10 mouse cellular contexts compared by ENCODE assay signal in the genomic region with DNA sequence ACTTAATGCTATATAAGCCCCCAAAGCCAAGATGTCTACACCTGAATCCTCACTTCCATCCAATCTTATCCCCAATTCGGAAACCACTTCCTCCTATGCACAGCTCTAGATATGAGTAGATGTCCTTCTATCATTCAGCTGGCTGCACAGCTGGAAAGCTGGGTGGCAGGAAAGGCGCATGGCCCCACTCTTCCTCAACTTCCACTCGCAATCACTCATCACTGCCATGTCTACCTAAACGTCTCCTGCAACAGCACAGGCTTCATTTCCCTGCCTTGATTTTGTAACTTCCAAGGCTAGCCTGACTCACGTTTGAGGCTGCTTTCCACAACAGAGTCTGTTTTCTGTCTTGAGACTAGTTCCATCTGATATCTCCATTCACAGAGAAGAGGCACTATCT. TPM values are rescaled to one million over a fixed set of nuclear protein-coding genes. Genes with fewer than 3 reads are reported as not detected.
DNase-seq lines count a peak whose midpoint lies in the region; ATAC-seq and TF ChIP-seq lines count a peak whose summit lies in the region.
"Had no signal": no experiment of that assay in that cellular context is flagged by ENCODE, and none has a peak within 500 bp of the region (broad histone marks: within the 10 kb centered on the region; RNA-seq: fewer than 3 reads in every experiment).

No protein-coding gene starts in this region.

- ATAC-seq in forebrain, postnatal 0 days: no peak
- no peak for ATAC-seq in liver, embryonic 15.5 days (ENCODE audit: insufficient read depth)

- H3K27ac ChIP-seq in gastrocnemius, adult 2 months: no peak overlapping the region
- H3K27ac ChIP-seq in MEL (ENCODE audit: control insufficient read depth, low read depth, low read length): no peak overlapping the region
- no peak overlapping the region for H3K27ac ChIP-seq in forebrain, postnatal 0 days (ENCODE audit: low read depth, low read length)
- no peak overlapping the region for H3K27ac ChIP-seq in liver, embryonic 15.5 days (replicated peaks)

- no peak for TF ChIP-seq POLR2A in MEL (IDR thresholded peaks at IDR 0.05; ENCODE audit: control insufficient read depth in 1 of 2, insufficient read depth in 1 of 2, low read depth in 1 of 2, low read length in 2 of 2, poor library complexity in 1 of 2)

- no peak for TF ChIP-seq CTCF in gastrocnemius, adult 2 months (IDR thresholded peaks at IDR 0.05)
- no peak for TF ChIP-seq CTCF in MEL (IDR thresholded peaks at IDR 0.05 in 2 of 3, conservative IDR thresholded peaks at IDR 0.05 in 1 of 3; ENCODE audit: control insufficient read depth in 1 of 3, insufficient read depth in 1 of 3, low read depth in 2 of 3, low read length in 3 of 3, poor library complexity in 1 of 3, severe bottlenecking in 1 of 3)
- no peak for TF ChIP-seq CTCF in forebrain, postnatal 0 days (IDR thresholded peaks at IDR 0.05; ENCODE audit: low read depth)

- WGBS in forebrain, postnatal 0 days: 49% methylated on average over 5 of the region's 5 CpGs
- 22% methylated on average over 5 of the region's 5 CpGs for WGBS in liver, embryonic 15.5 days (ENCODE audit: insufficient replicate concordance)

- intact Hi-C loops in gastrocnemius, adult 2 months (cut with DNase I): no loop called here
- intact Hi-C loops in gastrocnemius, postnatal 14 days (cut with DNase I; ENCODE audit: low total_unique reads): no loop called here

- H3K79me2 ChIP-seq in MEL (ENCODE audit: control insufficient read depth, insufficient read depth, low read length, poor library complexity): peaks cover 15% of the 10 kb centered on the region

- TF ChIP-seq EP300 in MEL (IDR thresholded peaks at IDR 0.05; ENCODE audit: low read depth in 1 of 2, low read length in 2 of 2): peak in 1 of 2 experiments; percentile 61; a peak in 2 of 4 replicates

- no peaks in the 10 kb centered on the region for H3K9me3 ChIP-seq in MEL (replicated peaks; ENCODE audit: insufficient read depth, low read length)
- H3K9me3 ChIP-seq in forebrain, postnatal 0 days (ENCODE audit: low read length): no peaks in the 10 kb centered on the region
- no peaks in the 10 kb centered on the region for H3K9me3 ChIP-seq in liver, embryonic 15.5 days (replicated peaks)

- H3K4me2 ChIP-seq in forebrain, postnatal 0 days (ENCODE audit: low read depth): peak overlapping the region; percentile 63
- peak overlapping the region; percentile 18; the same call in 1 of the 2 replicates for H3K4me2 ChIP-seq in liver, embryonic 15.5 days

- no peaks in the 10 kb centered on the region for H3K27me3 ChIP-seq in MEL (ENCODE audit: control insufficient read depth in 1 of 2, insufficient read depth in 2 of 2, low read length in 2 of 2)
- no peaks in the 10 kb centered on the region for H3K27me3 ChIP-seq in forebrain, postnatal 0 days (ENCODE audit: insufficient read depth, low read length)
- H3K27me3 ChIP-seq in liver, embryonic 15.5 days: no peaks in the 10 kb centered on the region

- no peak for DNase-seq in gastrocnemius, adult 2 months
- DNase-seq in gastrocnemius, postnatal 10 days: no peak
- peak; percentile 48 for DNase-seq in MEL (ENCODE audit: low read depth, low spot score)
- DNase-seq in forebrain, postnatal 0 days: no peak
- DNase-seq in layer of hippocampus, postnatal 10 days (ENCODE audit: low spot score in 2 of 2): no peak
- no peak for DNase-seq in right cerebral cortex, postnatal 10 days (ENCODE audit: low spot score in 2 of 2)
- DNase-seq in gastrocnemius, postnatal 14 days: no peak
- DNase-seq: adrenal gland, postnatal 10 days; B cell, adult 2 months had no signal

- TF ChIP-seq RAD21 in MEL (IDR thresholded peaks at IDR 0.05; ENCODE audit: low read depth, low read length): no peak

- peaks cover 9 to 13% of the 10 kb centered on the region in 2 experiments for H3K4me1 ChIP-seq in MEL (ENCODE audit: control insufficient read depth in 1 of 2, insufficient read depth in 2 of 2, low read length in 2 of 2)
- peaks cover 26% of the 10 kb centered on the region for H3K4me1 ChIP-seq in forebrain, postnatal 0 days (ENCODE audit: insufficient read depth)
- H3K4me1 ChIP-seq in liver, embryonic 15.5 days (replicated peaks): peaks cover 29% of the 10 kb centered on the region

- H3K36me3 ChIP-seq in MEL (ENCODE audit: control insufficient read depth in 1 of 2, insufficient read depth in 2 of 2, low read length in 2 of 2): peaks cover 0 to 11% of the 10 kb centered on the region in 2 experiments; a peak in 2 of 4 replicates
- no peaks in the 10 kb centered on the region for H3K36me3 ChIP-seq in forebrain, postnatal 0 days (ENCODE audit: insufficient read depth)
- H3K36me3 ChIP-seq in liver, embryonic 15.5 days (replicated peaks): no peaks in the 10 kb centered on the region

- H3K4me3 ChIP-seq in gastrocnemius, adult 2 months: peak overlapping the region; percentile 11
- peak overlapping the region in 1 of 2 experiments; percentile 96; a peak in 2 of 4 replicates for H3K4me3 ChIP-seq in MEL (ENCODE audit: control insufficient read depth in 1 of 2, insufficient read depth in 1 of 2, low read depth in 2 of 2, low read length in 2 of 2)
- H3K4me3 ChIP-seq in forebrain, postnatal 0 days (ENCODE audit: low read depth, low read length): peak overlapping the region; percentile 89
- 0 out of 2 replicates have a peak overlapping the region, but pooled peaks have one; percentile 7 for H3K4me3 ChIP-seq in liver, embryonic 15.5 days (replicated peaks)

- H3K9ac ChIP-seq in MEL (ENCODE audit: control insufficient read depth, low read depth, low read length, poor library complexity, severe bottlenecking): no peak overlapping the region
- no peak overlapping the region for H3K9ac ChIP-seq in forebrain, postnatal 0 days
- H3K9ac ChIP-seq in liver, embryonic 15.5 days: no peak overlapping the region

TF ChIP-seq in MEL, 35 proteins besides CTCF, POLR2A, EP300 and RAD21:
- TF ChIP-seq HCFC1 (IDR thresholded peaks at IDR 0.05; ENCODE audit: low read depth, low read length) (no peak), ETS1 (IDR thresholded peaks at IDR 0.05; ENCODE audit: low read depth, low read length) (peak; percentile 72), RCOR1 (IDR thresholded peaks at IDR 0.05; ENCODE audit: low read depth, low read length) (peak; percentile 26; the same call in 1 of the 2 replicates), TCF12 (IDR thresholded peaks at IDR 0.05; ENCODE audit: low read depth, low read length) (peak; percentile 47; the same call in 1 of the 2 replicates), CHD2 (IDR thresholded peaks at IDR 0.05; ENCODE audit: low read length) (no peak), MYC (IDR thresholded peaks at IDR 0.05; ENCODE audit: low read depth, low read length) (no peak), SIN3A (IDR thresholded peaks at IDR 0.05; ENCODE audit: low read length) (0 out of 2 replicates have a peak, but pooled peaks have one; percentile 27), MEF2A (IDR thresholded peaks at IDR 0.05; ENCODE audit: extremely low read depth, insufficient replicate concordance, low read depth, low read length, poor library complexity, severe bottlenecking) (no peak), POLR2AphosphoS5 (IDR thresholded peaks at IDR 0.05; ENCODE audit: borderline replicate concordance, low read depth, low read length) (no peak)

RNA-seq across cellular contexts. Expression of a gene that starts 1.7 kb away (rescaled TPM):
- 1 to 10 TPM; 6.4 to 9.1 TPM for total RNA-seq in gastrocnemius, adult 2 months (2021)
- total RNA-seq in gastrocnemius, postnatal 10 days (2021): 10 to 100 TPM; 21.8 to 33.0 TPM
- 19.8 and 21.0 TPM in 2 replicates for total RNA-seq in MEL (2012; rRNA removed)
- 10 to 100 TPM in 1 of 2 experiments, not detected in 1; 19.5 TPM for polyA plus RNA-seq in MEL (2012; ENCODE audit: insufficient read depth in 1 of 2, insufficient read length in 2 of 2, low read depth in 1 of 2, low replicate concordance in 2 of 2, missing spikeins in 1 of 2)
- total RNA-seq in forebrain, postnatal 0 days (2014; rRNA removed): 101 and 108 TPM in 2 replicates
- polyA plus RNA-seq in forebrain, postnatal 0 days (2015; fragmentation: Nextera tagmentation; extraction: Ambion mirVana): 28.2 and 34.1 TPM in 2 replicates
- polyA plus RNA-seq in liver, embryonic 15.5 days (2015; fragmentation: Nextera tagmentation; extraction: Ambion mirVana): 8.1 and 9.5 TPM in 2 replicates
- 10 to 100 TPM; 50.1 to 53.4 TPM for total RNA-seq in layer of hippocampus, postnatal 10 days (2021)
- total RNA-seq in gastrocnemius, postnatal 14 days (2021): 10 to 100 TPM; 11.0 to 14.7 TPM
